15 mouse cellular contexts compared by ENCODE assay signal in genomic region chr4:133873431-133873851, GRCm38 (mm10). TPM values are rescaled to one million over a fixed set of nuclear protein-coding genes. Genes with fewer than 3 reads are reported as not detected.
DNase-seq lines count a peak whose midpoint lies in the region; ATAC-seq and TF ChIP-seq lines count a peak whose summit lies in the region.
"Had no signal": no experiment of that assay in that cellular context is flagged by ENCODE, and none has a peak within 500 bp of the region (broad histone marks: within the 10 kb centered on the region; RNA-seq: fewer than 3 reads in every experiment).

No protein-coding gene starts in this region.

- no peak; the same call in 1 of the 2 replicates for ATAC-seq in lung, embryonic 14.5 days (ENCODE audit: insufficient read depth)
- ATAC-seq in common myeloid progenitor, adult 5-6 weeks (replicated peaks; ENCODE audit: low read depth, poor library complexity, severe bottlenecking): peak; percentile 12; the same call in 1 of the 2 replicates
- peak; percentile 84 for ATAC-seq in liver, embryonic 15.5 days (ENCODE audit: insufficient read depth)

- TF ChIP-seq POLR2A in cerebellum, adult 2 months (IDR thresholded peaks at IDR 0.05; ENCODE audit: borderline replicate concordance, insufficient read depth, low read length): no peak

- no peaks in the 10 kb centered on the region for H3K4me1 ChIP-seq in lung, embryonic 14.5 days (ENCODE audit: insufficient read depth)
- peaks cover 81% of the 10 kb centered on the region for H3K4me1 ChIP-seq in liver, embryonic 15.5 days (replicated peaks)
- peaks cover 9% of the 10 kb centered on the region for H3K4me1 ChIP-seq in midbrain, embryonic 10.5 days
- H3K4me1 ChIP-seq in cerebellum, adult 2 months (ENCODE audit: control insufficient read depth, insufficient read depth, low read length): peaks cover 48% of the 10 kb centered on the region
- H3K4me1 ChIP-seq: neural tube, embryonic 15.5 days had no signal

- no peak overlapping the region for H3K4me3 ChIP-seq in lung, embryonic 14.5 days (ENCODE audit: low read depth, low read length)
- H3K4me3 ChIP-seq in liver, embryonic 15.5 days (replicated peaks): peak overlapping the region; percentile 73
- no peak overlapping the region for H3K4me3 ChIP-seq in midbrain, embryonic 10.5 days
- H3K4me3 ChIP-seq in cerebellum, adult 2 months (replicated peaks; ENCODE audit: insufficient read depth, low read depth, low read length): no peak overlapping the region
- H3K4me3 ChIP-seq: layer of hippocampus, adult 2 months; lung, embryonic 15.5 days; neural tube, embryonic 15.5 days had no signal

- H3K27me3 ChIP-seq in lung, embryonic 14.5 days (ENCODE audit: insufficient read depth, low read length): no peaks in the 10 kb centered on the region
- no peaks in the 10 kb centered on the region for H3K27me3 ChIP-seq in liver, embryonic 15.5 days
- H3K27me3 ChIP-seq in midbrain, embryonic 10.5 days (ENCODE audit: low read depth, poor library complexity, severe bottlenecking): no peaks in the 10 kb centered on the region
- H3K27me3 ChIP-seq in cerebellum, adult 2 months (ENCODE audit: control insufficient read depth, insufficient read depth, low read length): no peaks in the 10 kb centered on the region
- H3K27me3 ChIP-seq: lung, embryonic 15.5 days; neural tube, embryonic 15.5 days had no signal

- no peak overlapping the region; the same call in 1 of the 2 replicates for H3K4me2 ChIP-seq in lung, embryonic 14.5 days
- peak overlapping the region; percentile 76 for H3K4me2 ChIP-seq in liver, embryonic 15.5 days
- H3K4me2 ChIP-seq: lung, embryonic 15.5 days; neural tube, embryonic 15.5 days had no signal

- H3K9ac ChIP-seq in lung, embryonic 14.5 days: no peak overlapping the region
- H3K9ac ChIP-seq in liver, embryonic 15.5 days: peak overlapping the region; percentile 44
- H3K9ac ChIP-seq: lung, embryonic 15.5 days; neural tube, embryonic 15.5 days had no signal

- H3K27ac ChIP-seq in lung, embryonic 14.5 days (ENCODE audit: low read depth): 0 out of 2 replicates have a peak overlapping the region, but pooled peaks have one; percentile 12
- H3K27ac ChIP-seq in liver, embryonic 15.5 days (replicated peaks): peak overlapping the region; percentile 98
- H3K27ac ChIP-seq in midbrain, embryonic 10.5 days (replicated peaks): no peak overlapping the region
- H3K27ac ChIP-seq in cerebellum, adult 2 months (ENCODE audit: insufficient read depth, low read length): no peak overlapping the region
- H3K27ac ChIP-seq: lung, embryonic 15.5 days; neural tube, embryonic 15.5 days had no signal

- H3K36me3 ChIP-seq in lung, embryonic 14.5 days (ENCODE audit: insufficient read depth): peaks cover 15% of the 10 kb centered on the region; the same call in 1 of the 2 replicates
- peaks cover 34% of the 10 kb centered on the region for H3K36me3 ChIP-seq in liver, embryonic 15.5 days (replicated peaks)
- H3K36me3 ChIP-seq in midbrain, embryonic 10.5 days: peaks cover 19% of the 10 kb centered on the region
- H3K36me3 ChIP-seq: lung, embryonic 15.5 days had no signal

- no peak for TF ChIP-seq CTCF in lung, embryonic 14.5 days (IDR thresholded peaks at IDR 0.05; ENCODE audit: low read depth)
- no peak for TF ChIP-seq CTCF in cerebellum, adult 2 months (IDR thresholded peaks at IDR 0.05; ENCODE audit: borderline replicate concordance, insufficient read depth, low read depth, low read length)

- DNase-seq in lung, embryonic 14.5 days: no peak
- no peak for DNase-seq in lung, postnatal 4 days
- DNase-seq in MEL-GATA-1-ER (ENCODE audit: extremely low read depth, low read depth): peak; percentile 58
- DNase-seq in midbrain, embryonic 10.5 days (ENCODE audit: low spot score): no peak
- DNase-seq in heart, postnatal 4 days: no peak
- no peak for DNase-seq in cerebellum, adult 2 months
- DNase-seq: adrenal gland, postnatal 10 days; cerebellum, adult 11 months; embryo, embryonic 11 days; kidney, adult 18-20 months had no signal

- WGBS in lung, embryonic 14.5 days: 83% methylated on average over 4 of the region's 4 CpGs
- WGBS in liver, embryonic 15.5 days (ENCODE audit: insufficient replicate concordance): 11% methylated on average over 4 of the region's 4 CpGs
- 83% methylated on average over 4 of the region's 4 CpGs for WGBS in midbrain, embryonic 10.5 days
- 78% methylated on average over 4 of the region's 4 CpGs for WGBS in cerebellum, adult 2 months

- H3K9me3 ChIP-seq in lung, embryonic 14.5 days (ENCODE audit: low read depth, low read length): no peaks in the 10 kb centered on the region
- H3K9me3 ChIP-seq in liver, embryonic 15.5 days (replicated peaks): no peaks in the 10 kb centered on the region
- H3K9me3 ChIP-seq in midbrain, embryonic 10.5 days (replicated peaks): no peaks in the 10 kb centered on the region
- H3K9me3 ChIP-seq: lung, embryonic 15.5 days; neural tube, embryonic 15.5 days had no signal

RNA-seq across cellular contexts. Expression of gene Rps6ka1, which starts 14.2 kb away (rescaled TPM):
- polyA plus RNA-seq in lung, embryonic 14.5 days (2014; fragmentation: Nextera tagmentation; extraction: Ambion mirVana): 46.2 and 49.5 TPM in 2 replicates
- 62.2 and 80.0 TPM in 2 replicates for total RNA-seq in common myeloid progenitor, adult 5-6 weeks (2017)
- 68.0 and 77.2 TPM in 2 replicates for polyA plus RNA-seq in liver, embryonic 15.5 days (2015; fragmentation: Nextera tagmentation; extraction: Ambion mirVana)
- 32.4 and 34.5 TPM in 2 replicates for polyA plus RNA-seq in midbrain, embryonic 10.5 days (2016; fragmentation: Nextera tagmentation; extraction: Ambion mirVana)
- total RNA-seq in heart, postnatal 4 days (2021): 10 to 100 TPM in 1 of 2 experiments, 1 to 10 TPM in 1; 9.1 to 10.7 TPM
- polyA plus RNA-seq in cerebellum, adult 2 months (2012; rRNA removed): 93.6 and 114 TPM in 2 replicates

Comparison
In these comparisons a context has a peak if more than half of its experiments do, and no peak if none do; other contexts are left out.
1. H3K27ac ChIP-seq: peak in lung, embryonic 14.5 days (single experiment) and liver, embryonic 15.5 days (single experiment); none in midbrain, embryonic 10.5 days (single experiment) and cerebellum, adult 2 months (single experiment).